Comparison of ENCODE assay signal across 7 mouse cellular contexts in the genomic region with DNA sequence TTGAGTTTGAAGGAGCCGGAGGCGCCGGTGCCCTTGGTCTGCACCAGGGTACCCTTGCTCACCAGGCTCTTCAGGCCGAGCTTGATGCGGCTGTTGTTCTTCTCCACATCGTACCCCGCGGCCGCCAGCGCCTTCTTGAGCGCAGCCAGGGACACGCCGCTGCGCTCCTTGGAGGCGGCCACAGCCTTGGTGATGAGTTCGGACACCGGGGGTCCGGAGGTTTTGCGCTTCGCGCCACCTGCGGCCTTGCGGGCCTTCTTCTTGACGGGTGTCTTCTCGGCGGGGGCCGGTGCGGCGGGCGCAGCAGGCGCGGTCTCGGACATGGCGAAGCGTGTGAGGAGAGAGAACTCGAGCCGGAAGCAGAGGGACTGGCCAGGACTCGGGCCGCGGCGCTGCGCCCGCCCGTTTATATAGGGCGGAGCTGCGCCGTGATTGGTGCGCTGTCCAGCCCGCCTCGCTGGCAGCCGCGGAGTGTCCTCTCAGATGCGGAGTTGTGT. TPM values are rescaled to one million over a fixed set of nuclear protein-coding genes. Genes with fewer than 3 reads are reported as not detected.
DNase-seq lines count a peak whose midpoint lies in the region; ATAC-seq lines count a peak whose summit lies in the region.
"Not testable (repeated sequence)": the region's sequence is repeated elsewhere in the genome, so short reads cannot be mapped to it uniquely, and the experiment has no call there.

TSS of gene Hist1h1e (minus strand) at position 384 of the 497 bp plus-strand sequence.

- not testable (repeated sequence) for H3K36me3 ChIP-seq in embryonic facial prominence, embryonic 10.5 days (replicated peaks); limb, embryonic 10.5 days; midbrain, embryonic 13.5 days

- DNase-seq in adrenal gland, postnatal 10 days, result peak; percentile 97
- DNase-seq in embryonic facial prominence, embryonic 10.5 days (ENCODE audit: low spot score), result peak; percentile 92
- peak; percentile 87 for DNase-seq in kidney, adult 11 months
- peak; percentile 93 for DNase-seq in limb, embryonic 10.5 days (ENCODE audit: low spot score)
- peak; percentile 91 for DNase-seq in spleen, adult 12 weeks (ENCODE audit: low spot score)

- H3K4me2 ChIP-seq in midbrain, embryonic 13.5 days (replicated peaks), result peak within 1 kb of the TSS; percentile 98

- H3K4me1 ChIP-seq in embryonic facial prominence, embryonic 10.5 days, result peaks cover 18% of the 10 kb centered on the region
- peaks cover 18% of the 10 kb centered on the region for H3K4me1 ChIP-seq in limb, embryonic 10.5 days
- H3K4me1 ChIP-seq in midbrain, embryonic 13.5 days (replicated peaks), result peaks cover 28% of the 10 kb centered on the region

- H3K9ac ChIP-seq in midbrain, embryonic 13.5 days (replicated peaks), result peak within 1 kb of the TSS; percentile 89

- H3K9me3 ChIP-seq in embryonic facial prominence, embryonic 10.5 days; limb, embryonic 10.5 days (replicated peaks); midbrain, embryonic 13.5 days: not testable (repeated sequence)

- peak within 1 kb of the TSS; percentile 76 for H3K4me3 ChIP-seq in embryonic facial prominence, embryonic 10.5 days
- H3K4me3 ChIP-seq in limb, embryonic 10.5 days, result peak within 1 kb of the TSS; percentile 57
- H3K4me3 ChIP-seq in midbrain, embryonic 13.5 days (replicated peaks), result peak within 1 kb of the TSS; percentile 71

- peak; percentile 69 for ATAC-seq in granulocyte monocyte progenitor cell, adult 5-6 weeks (replicated peaks; ENCODE audit: poor library complexity, severe bottlenecking)
- ATAC-seq in midbrain, embryonic 13.5 days, result peak; percentile 96

- H3K27me3 ChIP-seq in embryonic facial prominence, embryonic 10.5 days (replicated peaks; ENCODE audit: low read depth, poor library complexity, severe bottlenecking); limb, embryonic 10.5 days (ENCODE audit: low read depth, poor library complexity, severe bottlenecking); midbrain, embryonic 13.5 days: not testable (repeated sequence)

- H3K27ac ChIP-seq in embryonic facial prominence, embryonic 10.5 days (replicated peaks), result peak within 1 kb of the TSS; percentile 97
- H3K27ac ChIP-seq in limb, embryonic 10.5 days, result peak within 1 kb of the TSS; percentile 91
- peak within 1 kb of the TSS; percentile 96 for H3K27ac ChIP-seq in midbrain, embryonic 13.5 days

- under 1% methylated on average over 53 of the region's 53 CpGs for WGBS in embryonic facial prominence, embryonic 10.5 days
- under 1% methylated on average over 53 of the region's 53 CpGs for WGBS in limb, embryonic 10.5 days
- WGBS in midbrain, embryonic 13.5 days, result under 1% methylated on average over 53 of the region's 53 CpGs

RNA-seq across cellular contexts. Expression of gene Hist1h1e, which starts in this region (rescaled TPM):
- total RNA-seq in adrenal gland, postnatal 10 days (2021), result 100 to 1,000 TPM; 180 to 217 TPM
- 18.4 and 19.5 TPM in 2 replicates for polyA plus RNA-seq in embryonic facial prominence, embryonic 10.5 days (2016; fragmentation: Nextera tagmentation; extraction: Ambion mirVana)
- total RNA-seq in granulocyte monocyte progenitor cell, adult 5-6 weeks (2014; fragmentation: Nextera tagmentation), result 111 and 199 TPM in 2 replicates
- 255 and 282 TPM in 2 replicates for total RNA-seq in granulocyte monocyte progenitor cell, adult 5-6 weeks (2017)
- 19.6 and 20.6 TPM in 2 replicates for polyA plus RNA-seq in limb, embryonic 10.5 days (2016; fragmentation: Nextera tagmentation; extraction: Ambion mirVana)
- 12.6 and 15.0 TPM in 2 replicates for polyA plus RNA-seq in midbrain, embryonic 13.5 days (2015; fragmentation: Nextera tagmentation; extraction: Ambion mirVana)

Comparison
In these comparisons a context has a peak if more than half of its experiments do, and no peak if none do; other contexts are left out.
1. Peak in every context shown above with its lines: DNase-seq, ATAC-seq, H3K4me3 ChIP-seq and H3K27ac ChIP-seq.